Mouse (Mus musculus) olfactory bulb, adult 2 months (tissue): Measurements from ENCODE around the gene Sipa1l3.

Source experiments
- CTCF ChIP-seq: fragments of 200-500 bp; IDR thresholded peaks from 2 replicates; pipeline ENCODE4 v1.5.1; 2012; ENCODE audit warnings: low read depth, mild to moderate bottlenecking, low read length, moderate library complexity; ENCODE audit not compliant: insufficient read depth
- POLR2A ChIP-seq: fragments of 200-500 bp; IDR thresholded peaks from 2 replicates; pipeline ENCODE4 v1.6.1; 2012; ENCODE audit warnings: mild to moderate bottlenecking, low read depth, low read length, moderate library complexity; ENCODE audit not compliant: insufficient read depth

GRCm38 (mm10) chr7:29521841-29522575 is 3.6 kb upstream of the Sipa1l3 start:
- TF ChIP-seq CTCF, result peak; percentile 3; the same call in 1 of the 2 replicates
- TF ChIP-seq POLR2A, result no peak
